Mouse (Mus musculus) cerebellum, adult 2 months (tissue): ENCODE results near the gene Pdzph1.

Experiments
- CTCF ChIP-seq: fragments of 200-500 bp; IDR thresholded peaks from 2 replicates; pipeline ENCODE4 v1.5.1; 2011; ENCODE audit warnings: low read depth, mild to moderate bottlenecking, control low read depth, low read length, moderate library complexity, borderline replicate concordance; ENCODE audit not compliant: insufficient read depth
- POLR2A ChIP-seq: fragments of 200-500 bp; IDR thresholded peaks from 2 replicates; pipeline ENCODE4 v1.6.1; 2011; ENCODE audit warnings: low read length, control low read depth, borderline replicate concordance; ENCODE audit not compliant: insufficient read depth

GRCm38 (mm10) chr17:58973237-58973636, 17.9 kb downstream of the Pdzph1 start:
- TF ChIP-seq CTCF = no peak
- no peak for TF ChIP-seq POLR2A
